Mouse (Mus musculus): Measurements from ENCODE around the gene Chkb.

- TF ChIP-seq EP300 (IDR thresholded peaks at IDR 0.05; ENCODE audit: insufficient read depth, low read depth, low read length) (no peak), POLR2A (IDR thresholded peaks at IDR 0.05; ENCODE audit: insufficient read depth, low read length) (no peak), CTCF (IDR thresholded peaks at IDR 0.05; ENCODE audit: low read depth, low read length) (no peak)
These were observed 7.8 kb downstream of the Chkb start for GRCm38 (mm10) chr15:89421938-89422337.

Measured in ES-Bruce4 (cell line).